Mouse (Mus musculus): Measurements from ENCODE around the gene Prr19.
A peak's percentile ranks its signal among the peaks of the same experiment; 100 is the strongest.
"Not testable (repeated sequence)": the region's sequence is repeated elsewhere in the genome, so short reads cannot be mapped to it uniquely, and the experiment has no call there.

The Prr19 gene

DNA sequence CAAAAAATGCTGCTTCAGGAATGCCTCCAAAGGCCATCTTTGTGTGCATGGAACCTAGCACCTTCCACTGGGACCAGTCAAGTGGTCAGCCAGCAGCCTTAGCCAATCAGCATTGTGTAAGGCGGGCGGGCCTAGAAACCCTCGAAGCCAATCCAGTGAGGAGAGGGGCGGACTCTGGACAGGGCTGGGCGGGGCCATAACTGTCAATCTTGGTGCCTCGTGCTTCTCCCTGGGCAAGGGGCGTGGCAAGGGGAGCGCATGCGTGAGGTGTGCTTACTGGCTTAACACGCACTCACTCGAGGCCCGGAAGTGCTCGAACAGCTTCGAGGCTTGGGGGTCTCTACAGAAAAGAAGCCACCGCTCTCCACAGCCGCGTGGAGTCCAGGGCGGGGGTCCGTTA, at the start of gene Prr19:
Prr19 (plus strand) TSS at position 349 of the 400 bp plus-strand sequence.
- DNase-seq (ENCODE audit: low spot score): no peak

DNA sequence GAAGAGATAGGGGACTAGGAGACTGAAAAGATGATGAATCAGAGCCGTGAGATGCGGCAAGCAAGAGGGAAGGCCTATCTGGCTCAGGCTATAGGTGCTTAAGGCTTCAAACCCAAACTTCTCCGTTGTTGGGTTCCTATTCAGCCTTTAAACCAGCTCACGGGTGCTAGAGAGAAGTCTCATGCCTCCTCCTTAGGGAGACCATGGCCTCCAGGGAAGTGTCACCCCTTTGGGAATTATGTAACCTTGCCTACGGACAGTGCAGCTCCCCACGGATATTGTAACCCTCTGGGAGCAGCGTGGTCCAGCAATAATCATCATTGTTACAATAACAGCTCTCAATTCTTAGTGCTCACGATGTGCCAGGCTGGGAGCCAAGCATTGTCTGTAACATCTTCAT, 49.4 kb upstream of the Prr19 start:
- no peak for DNase-seq (ENCODE audit: low spot score)

DNA sequence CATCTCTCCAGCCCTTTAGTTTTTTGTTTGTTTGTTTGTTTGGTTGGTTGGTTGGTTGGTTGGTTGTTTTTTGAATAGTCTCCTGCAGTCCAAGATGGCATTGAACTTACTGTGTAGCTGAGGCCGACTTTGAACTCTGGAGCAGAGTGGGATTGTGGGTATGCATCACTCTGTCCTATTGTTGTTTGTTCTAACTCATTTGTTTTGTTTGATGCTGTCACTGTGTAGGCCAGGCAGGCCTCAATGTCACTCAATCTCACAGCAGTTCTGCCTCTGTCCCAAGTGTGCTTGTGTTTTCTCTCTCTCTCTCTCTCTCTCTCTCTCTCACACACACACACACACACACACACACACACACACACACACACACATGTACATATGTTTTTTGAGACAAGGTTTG, 39.3 kb upstream of the Prr19 start:
- DNase-seq (ENCODE audit: low spot score): no peak

DNA sequence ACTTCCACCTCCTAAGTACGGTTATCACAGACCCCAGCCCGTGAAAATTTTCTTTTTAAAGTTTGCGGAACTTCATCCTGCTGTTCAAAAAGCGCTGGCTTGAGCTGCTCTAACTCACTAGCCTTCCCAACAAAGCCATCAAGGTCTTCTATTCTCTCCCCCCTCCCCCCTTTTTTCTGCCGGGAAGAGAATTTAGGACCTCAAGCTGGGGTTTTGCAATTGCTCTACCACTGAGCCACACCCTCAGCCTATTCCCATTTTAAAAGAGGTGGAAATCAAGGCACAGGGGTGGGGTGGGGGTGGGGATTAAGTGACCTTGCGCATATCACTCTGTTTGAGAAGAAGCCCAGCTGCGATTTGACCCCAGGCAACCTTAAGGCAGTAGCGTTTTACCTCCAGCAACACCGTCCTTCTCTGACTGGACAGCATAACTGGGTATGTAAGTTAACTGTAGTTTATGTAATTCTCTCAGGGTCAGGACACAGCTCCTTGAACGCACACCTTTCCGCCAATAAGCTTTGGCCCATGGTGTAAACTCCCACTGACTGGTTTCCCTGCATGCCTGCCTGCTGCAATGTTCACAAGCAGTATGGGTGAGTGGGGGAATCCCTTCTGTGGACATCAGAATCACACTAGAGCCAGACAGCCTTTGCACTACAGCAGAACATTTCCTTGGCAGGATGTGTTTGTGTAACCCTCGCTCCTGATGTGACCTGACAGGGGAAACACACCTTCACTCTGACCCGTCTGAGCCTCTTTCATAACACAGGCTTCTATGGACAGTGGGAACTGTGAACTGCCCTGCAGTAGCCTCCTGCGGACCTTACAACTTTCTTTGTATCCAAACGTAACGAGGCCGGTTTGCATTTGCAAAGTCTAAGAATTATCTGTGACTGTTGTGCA, 37.0 kb upstream of the Prr19 start:
- no peak for DNase-seq (ENCODE audit: low spot score)

DNA sequence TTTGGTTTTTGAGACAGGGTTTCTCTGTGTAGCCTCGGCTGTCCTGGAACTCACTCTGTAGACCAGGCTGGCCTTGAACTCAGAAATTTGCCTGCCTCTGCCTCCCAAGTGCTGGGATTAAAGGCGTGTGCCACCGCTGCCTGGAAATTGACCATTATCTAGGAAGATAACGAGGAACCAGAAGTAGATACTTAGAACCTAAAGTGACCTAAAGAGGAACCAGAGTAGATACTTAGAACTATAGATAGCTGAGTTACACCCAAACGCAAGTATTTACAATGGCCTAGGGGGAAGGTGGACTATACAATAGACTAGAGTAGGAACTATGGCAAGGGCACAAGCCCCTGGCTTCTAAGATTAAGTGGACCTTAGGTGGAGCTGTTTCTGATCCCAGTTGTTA, 35.5 kb upstream of the Prr19 start:
- DNase-seq (ENCODE audit: low spot score): not testable (repeated sequence)

- no peak for DNase-seq (ENCODE audit: low spot score)
Observed at GRCm38 (mm10) chr7:25266180-25266962, 34.8 kb upstream of the Prr19 start.

DNA sequence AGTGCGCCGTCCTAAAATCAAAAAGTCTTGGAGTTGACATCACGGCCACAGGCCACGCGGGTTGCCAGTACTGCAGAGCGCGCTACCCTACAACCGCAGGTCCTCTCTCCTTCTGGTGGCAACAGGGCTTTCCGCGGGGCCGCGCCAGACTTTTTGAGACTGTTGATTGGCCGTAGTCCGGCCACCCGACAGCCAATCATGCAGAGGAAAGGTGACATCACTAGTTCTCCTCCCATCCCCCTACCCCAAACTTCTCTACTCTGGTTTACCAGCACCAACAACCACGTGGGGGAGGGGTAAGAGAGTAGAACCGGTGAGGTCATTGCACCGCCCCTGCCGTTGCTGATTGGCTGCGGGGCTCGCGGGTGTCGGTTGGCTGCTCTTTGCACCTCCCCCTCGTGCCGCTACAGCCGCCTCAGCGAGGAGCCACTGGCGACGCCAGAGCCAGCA, 33.9 kb upstream of the Prr19 start, which contains the start of gene Cic:
Cic (plus strand) TSS at position 404 of the 450 bp plus-strand sequence.
- DNase-seq (ENCODE audit: low spot score): peak; percentile 100

GRCm38 (mm10) chr7:25267751-25268463, 33.3 kb upstream of the Prr19 start:
- DNase-seq (ENCODE audit: low spot score): peak; percentile 100

- no peak for DNase-seq (ENCODE audit: low spot score)
Observed at GRCm38 (mm10) chr7:25268588-25268987, 32.6 kb upstream of the Prr19 start.

GRCm38 (mm10) chr7:25269029-25269428, 32.2 kb upstream of the Prr19 start:
- no peak for DNase-seq (ENCODE audit: low spot score)

- no peak for DNase-seq (ENCODE audit: low spot score)
Observed at GRCm38 (mm10) chr7:25269545-25270271, 31.5 kb upstream of the Prr19 start.

DNA sequence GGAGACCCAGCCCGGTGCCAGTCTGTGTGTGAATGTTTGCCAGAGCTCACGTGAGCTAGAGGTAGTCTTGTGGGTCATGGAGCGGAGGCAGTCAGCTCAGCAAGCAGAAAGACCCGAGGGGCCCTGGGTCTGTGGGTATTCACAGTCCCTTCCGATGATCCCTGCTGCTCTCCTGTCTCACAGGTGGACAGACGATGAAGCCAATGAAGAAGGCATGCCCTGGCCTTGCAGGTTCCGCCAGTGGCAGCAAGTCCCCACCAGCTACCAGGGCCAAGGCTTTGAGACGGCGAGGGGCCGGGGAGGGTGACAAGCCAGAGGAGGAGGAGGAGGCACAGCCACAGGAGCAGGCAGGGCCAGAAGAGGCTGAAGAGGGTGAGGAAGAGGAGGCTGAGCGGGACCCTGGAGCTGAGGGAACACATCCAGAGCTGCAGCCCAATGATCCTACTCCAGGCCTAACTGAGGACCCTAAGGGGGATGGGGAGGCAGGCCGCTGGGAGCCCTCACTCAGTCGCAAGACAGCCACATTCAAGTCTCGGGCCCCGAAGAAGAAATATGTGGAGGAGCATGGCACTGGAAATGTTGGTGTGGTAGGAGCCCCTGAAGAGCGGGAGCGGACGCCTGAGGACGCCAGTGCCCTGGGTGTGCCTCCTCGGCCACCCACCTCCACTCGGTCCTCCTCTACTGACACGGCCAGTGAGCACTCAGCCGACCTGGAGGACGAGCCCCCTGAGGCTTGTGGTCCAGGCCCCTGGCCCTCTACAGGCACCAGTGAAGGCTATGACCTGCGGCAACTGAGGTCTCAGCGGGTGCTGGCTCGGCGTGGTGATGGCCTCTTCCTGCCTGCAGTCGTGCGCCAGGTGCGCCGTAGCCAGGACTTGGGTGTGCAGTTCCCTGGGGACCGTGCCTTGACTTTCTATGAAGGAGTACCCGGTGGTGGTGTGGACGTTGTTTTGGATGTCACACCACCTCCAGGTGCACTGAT, 30.3 kb upstream of the Prr19 start:
- no peak for DNase-seq (ENCODE audit: low spot score)

DNA sequence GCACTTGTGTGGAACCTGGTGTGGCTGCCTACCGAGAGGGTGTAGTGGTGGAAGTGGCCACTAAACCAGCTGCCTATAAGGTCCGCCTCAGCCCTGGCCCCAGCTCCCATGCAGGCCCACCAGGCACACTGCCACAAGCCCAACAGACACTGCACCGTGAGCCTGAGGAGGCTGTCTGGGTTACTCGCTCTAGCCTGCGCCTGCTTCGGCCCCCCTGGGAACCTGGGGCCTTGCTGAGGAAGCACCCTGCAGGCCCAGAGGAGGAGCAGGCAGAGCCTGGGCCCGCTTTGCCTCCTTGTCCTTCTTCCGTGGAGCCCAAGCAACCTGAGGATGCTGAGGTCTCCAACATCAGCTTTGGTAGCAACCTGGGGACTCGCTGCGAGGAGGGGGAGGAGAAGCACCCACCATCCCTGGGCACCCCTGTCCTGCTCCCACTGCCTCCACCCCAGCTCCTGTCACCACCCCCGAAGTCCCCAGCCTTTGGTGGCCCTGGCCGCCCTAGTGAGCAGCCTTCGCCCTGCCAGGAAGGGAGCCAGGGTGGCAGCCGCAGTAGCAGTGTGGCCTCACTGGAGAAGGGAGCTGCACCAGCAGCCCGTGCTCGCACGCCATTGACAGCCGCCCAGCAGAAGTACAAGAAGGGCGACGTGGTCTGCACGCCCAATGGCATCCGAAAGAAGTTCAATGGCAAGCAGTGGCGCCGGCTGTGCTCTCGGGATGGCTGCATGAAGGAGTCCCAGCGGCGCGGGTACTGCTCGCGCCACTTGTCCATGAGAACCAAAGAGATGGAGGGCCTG, 29.4 kb upstream of the Prr19 start:
- no peak for DNase-seq (ENCODE audit: low spot score)

DNA sequence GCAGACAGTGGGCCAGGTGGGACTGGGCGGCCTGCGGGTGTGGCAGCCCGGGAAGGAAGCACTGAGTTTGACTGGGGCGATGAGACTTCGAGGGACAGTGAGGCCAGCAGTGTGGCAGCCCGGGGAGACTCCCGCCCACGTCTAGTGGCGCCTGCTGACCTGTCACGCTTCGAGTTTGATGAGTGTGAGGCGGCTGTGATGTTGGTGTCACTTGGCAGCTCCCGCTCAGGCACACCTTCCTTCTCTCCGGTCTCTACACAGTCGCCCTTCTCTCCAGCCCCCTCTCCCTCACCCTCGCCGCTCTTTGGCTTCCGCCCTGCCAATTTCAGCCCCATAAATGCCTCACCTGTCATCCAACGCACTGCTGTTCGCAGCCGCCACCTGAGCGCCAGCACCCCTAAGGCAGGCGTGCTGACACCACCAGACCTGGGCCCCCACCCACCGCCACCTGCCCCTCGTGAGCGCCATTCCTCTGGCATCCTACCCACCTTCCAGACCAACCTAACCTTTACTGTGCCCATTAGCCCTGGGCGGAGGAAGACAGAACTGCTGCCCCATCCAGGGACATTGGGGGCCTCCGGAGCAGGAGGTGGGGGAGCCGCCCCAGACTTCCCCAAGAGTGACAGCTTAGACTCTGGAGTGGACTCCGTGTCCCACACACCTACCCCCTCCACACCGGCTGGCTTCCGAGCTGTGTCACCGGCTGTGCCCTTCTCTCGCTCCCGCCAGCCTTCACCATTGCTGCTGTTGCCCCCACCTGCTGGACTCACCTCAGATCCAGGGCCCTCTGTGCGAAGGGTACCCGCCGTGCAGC, 28.6 kb upstream of the Prr19 start:
- no peak for DNase-seq (ENCODE audit: low spot score)

GRCm38 (mm10) chr7:25273259-25274241, 27.7 kb upstream of the Prr19 start:
- DNase-seq (ENCODE audit: low spot score): no peak

DNA sequence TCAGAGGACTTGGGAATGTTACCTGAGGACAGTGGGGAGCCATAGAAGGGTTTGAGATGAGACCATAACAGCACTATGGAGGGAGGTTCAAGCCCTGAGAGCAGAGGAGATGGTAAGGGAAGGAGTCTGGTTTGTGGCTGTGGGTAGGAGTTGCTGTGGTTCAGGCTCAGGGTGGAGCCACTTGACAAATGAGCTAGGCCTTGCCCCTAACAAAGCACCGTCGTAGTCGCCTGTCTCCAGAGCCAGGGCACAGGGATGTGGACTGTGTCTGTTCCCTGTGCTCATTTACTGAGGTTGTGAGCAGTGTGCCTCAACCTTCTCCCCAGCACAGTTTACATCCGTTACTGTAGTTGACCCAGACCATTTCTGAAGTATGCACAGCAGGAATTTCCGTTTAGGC, 26.6 kb upstream of the Prr19 start:
- no peak for DNase-seq (ENCODE audit: low spot score)

GRCm38 (mm10) chr7:25274996-25275395, 26.2 kb upstream of the Prr19 start:
- DNase-seq (ENCODE audit: low spot score): no peak
